Mouse (Mus musculus): ENCODE measurements at regions not wholly inside any gene's neighbourhood (a gene's known extent, or its start where the extent isn't known, plus 50 kb on each side); places are given as distances from the start of the nearest gene placed in this dataset.
A peak's percentile ranks its signal among the peaks of the same experiment; 100 is the strongest.

DNA sequence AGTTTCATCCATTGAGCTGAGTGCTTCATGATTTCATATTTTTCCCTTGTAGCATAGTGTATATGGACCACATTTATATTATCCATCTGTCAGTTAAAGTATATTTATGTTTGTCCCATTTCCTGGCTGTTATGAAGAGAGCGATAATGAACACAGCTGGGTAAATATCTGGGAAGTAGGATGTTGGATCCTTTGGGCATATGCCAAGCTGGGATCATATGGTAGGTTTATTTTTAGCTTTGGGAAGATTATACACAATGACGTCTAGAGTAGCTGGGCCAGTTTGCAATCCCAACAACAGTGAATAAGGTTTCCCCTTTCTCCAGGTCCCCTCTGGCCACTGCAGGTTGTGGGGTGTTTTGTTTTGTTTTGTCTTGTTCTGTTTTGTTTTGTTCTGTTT is 164.5 kb downstream of the Gm765 start:
- no peak for DNase-seq (ENCODE audit: low read depth, low spot score)

DNA sequence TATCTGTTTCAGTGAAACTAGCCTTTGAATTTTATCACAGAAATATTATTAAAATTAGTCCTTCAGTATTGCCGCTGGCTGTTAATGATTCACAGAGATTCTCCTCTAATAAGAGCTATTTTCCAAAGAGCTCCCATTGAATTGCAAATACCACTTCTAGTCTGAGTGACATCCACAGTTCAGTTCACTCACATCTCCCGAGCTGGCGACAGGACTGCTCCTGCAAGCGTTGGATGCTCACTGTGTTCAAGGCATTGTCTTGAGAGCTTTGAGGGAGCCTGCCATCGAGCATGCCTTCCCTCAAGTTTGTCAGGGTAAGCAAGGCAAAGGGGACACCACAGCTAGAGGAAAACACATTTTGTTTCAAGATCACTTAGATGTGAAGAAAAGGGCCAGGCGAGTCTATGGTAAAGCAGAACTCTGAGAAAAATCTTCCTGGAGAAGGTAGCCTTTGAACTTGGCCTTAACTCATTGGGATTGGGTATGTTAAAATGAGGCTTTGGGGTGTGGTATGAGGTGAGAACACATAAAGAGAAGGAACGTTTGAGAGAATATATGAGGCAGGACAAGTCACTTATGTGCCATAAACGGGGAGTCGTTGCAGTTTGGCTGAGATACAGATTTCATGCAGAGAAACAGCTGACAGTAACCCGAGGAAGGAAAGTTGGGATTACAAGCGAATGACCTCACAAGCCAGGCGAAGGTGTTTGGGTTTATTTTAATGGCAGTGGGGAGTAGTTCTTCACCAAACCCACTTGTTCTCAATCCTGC is 193.3 kb downstream of the Gm765 start:
- no peak for DNase-seq (ENCODE audit: low read depth, low spot score)

DNA sequence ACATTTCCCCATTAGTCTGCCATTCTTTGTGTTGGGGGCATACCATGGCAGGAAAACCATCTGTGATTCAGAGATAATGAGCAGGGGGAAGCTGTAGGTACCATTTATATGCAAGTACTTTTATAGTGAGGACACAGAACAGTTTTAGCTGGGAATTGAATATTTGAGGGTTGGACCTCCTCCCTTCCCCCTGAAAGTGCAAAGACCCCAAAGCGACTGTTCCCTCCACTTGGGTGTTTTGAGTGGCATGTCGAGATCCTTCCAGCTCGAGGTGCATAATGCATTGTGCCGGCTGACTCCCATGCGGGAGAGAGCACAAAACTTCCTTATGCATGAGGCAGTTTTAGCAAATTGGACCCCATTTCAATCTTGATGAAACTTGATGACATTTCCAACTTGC is 194.7 kb downstream of the Gm765 start:
- DNase-seq (ENCODE audit: low read depth, low spot score), result no peak

DNA sequence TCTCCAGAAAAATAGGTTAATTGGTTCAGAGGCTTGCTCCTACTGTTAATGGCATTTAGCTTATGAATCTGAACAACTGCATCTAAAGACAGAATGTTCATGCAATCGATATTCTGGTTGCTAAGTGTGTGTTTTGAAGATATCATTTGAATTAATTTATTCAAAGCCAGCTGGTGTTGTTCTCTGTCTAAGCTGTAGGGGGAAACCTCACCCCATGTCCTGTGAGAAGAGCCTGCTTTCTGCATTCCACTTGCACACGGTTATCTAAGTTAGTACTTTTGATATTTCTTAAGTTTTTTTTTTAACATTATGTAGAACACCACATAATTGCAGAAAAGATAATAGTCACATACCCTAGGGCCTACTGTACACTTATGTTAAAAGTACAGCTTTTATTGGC is 209.6 kb downstream of the Gm765 start:
- DNase-seq (ENCODE audit: low read depth, low spot score), result peak; percentile 56

DNA sequence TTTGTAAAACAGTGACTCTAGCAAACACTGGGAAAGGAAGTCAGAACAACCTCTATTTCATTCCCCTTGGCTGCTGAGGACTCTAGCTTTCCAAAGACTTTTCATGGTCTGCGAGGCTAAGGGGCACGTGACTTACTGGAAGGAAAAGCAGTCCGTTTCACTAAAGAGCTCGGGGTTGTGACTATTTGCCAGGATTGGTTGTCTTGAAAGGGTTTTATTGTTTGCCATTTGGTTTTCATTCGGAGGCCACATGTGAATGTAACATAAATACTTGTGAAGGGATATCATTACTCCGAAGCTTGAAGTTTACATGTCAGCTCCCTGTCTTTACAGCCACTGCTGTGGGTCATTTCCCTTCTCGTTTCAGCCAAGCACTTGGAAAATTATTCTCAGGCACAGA is 217.1 kb downstream of the Gm765 start:
- no peak for DNase-seq (ENCODE audit: low read depth, low spot score)

DNA sequence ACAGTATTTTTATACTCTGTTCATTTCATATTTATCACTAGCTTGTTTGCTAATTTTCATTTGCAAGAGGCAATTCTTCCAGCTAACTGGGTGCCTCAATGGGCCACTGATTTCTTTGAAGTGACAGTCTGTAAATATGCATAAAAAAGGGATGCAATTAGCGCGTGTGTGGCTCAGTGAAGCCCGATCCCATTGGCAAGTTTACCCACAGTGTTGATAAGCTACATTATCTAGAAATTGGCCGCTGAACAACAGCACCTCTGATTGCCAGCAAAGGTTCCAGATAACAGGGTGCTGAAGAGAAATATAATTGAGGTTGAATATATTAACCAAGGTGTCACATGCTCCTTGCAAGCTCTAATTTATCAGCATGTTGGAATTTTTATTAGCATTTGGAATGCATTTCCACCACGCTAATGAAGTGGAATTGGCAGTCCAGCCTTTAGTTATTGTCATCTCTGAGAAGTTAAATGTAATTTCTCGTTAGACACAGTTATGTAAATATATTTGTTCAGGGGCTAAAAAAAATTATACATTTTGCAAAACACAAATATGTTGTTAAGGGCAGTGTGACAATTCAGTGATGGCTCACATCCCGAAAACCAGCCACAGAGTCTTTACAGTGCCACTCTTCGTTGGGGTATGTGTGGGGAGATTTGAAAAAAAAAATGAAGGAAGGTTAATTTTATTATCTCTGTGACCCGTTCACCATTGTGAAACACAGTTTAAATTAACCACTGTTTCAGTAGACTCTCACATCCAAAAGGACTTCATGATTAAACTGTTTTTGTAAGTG is 224.0 kb downstream of the Gm765 start:
- DNase-seq (ENCODE audit: low read depth, low spot score), result no peak

DNA sequence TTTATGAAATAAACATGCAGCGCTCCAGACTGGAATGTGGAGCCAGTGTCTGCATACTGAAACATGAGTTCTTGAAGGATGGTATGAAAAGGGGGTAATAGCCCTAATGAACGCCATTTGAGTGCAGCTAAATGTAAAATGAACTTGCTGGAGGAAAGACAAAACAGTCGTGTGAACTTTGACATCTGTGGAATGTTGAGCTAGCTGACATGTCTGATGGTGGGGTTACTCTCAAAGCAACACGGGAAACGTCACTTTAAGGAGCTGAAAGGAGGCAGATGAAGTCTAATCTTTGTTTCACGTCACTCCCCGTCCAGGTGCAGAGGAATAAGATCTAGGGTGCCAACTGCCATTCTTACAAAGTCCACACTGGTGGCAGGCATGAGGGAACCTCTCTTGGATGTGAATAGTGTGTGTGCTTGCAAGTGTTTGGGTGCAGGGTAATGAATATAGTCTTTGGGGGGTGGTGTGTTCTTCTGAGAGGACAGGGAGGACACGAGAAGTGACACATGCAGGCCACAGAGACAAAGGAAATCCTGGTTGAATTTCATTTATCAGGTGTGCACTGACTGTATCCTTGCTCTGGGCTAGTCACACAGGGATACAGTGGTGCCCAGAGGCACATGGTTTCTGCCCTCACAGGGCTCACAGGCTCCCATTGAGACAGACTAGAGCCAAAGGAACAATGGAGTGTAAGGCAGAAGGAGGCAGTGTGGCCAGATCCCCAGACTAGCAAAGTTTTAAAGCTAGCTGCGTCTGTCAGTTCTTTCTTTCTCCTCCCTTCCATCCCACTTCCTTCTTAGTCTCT is 228.0 kb downstream of the Gm765 start:
- no peak for DNase-seq (ENCODE audit: low read depth, low spot score)

DNA sequence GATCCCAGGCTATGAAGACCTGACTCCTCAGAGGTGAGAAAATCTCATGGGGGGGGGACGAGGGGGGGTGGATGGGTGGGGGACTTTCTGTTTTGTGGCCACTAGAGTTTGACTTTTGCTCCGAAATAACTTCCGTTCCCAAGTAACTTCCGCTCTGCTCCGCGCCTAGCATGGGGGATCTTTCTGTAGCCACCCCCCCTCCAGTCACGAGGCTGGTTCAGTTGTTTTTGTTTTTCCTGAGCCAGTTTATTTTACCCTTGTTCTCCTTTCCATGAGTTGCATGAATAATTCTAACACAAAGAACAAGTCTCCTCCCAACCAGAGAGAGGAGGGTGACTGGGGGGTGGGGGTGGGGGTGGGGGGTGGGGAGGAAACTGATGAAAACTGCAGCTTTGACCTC is 228.8 kb downstream of the Gm765 start:
- DNase-seq (ENCODE audit: low read depth, low spot score), result no peak

DNA sequence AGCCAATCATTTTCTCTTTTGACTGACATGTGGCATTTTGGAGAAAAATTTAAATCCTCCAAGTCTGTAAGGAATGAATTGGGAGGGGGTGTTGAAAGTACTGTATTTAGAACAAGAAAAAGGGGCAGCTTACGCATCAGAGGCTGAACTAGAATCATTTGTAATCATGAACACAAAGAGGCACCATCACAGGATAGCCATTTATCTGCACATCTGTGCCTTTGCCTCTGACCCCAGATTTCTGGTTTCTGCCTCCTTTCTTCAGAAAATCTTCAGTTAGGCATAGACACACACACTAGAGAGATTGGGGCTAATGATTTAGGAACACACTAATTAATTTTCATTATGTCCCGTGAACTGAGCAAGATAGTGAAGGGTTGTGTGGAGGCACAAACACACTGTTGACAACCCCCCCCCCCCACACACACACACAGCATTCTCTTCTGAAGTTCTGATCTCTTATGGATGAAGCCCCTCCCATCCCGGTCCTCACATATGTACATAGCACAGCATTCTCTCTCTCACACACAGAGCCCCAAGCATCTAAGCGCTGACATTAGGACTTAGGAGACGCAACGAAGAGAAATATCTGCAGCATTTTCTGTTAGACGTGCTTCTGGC is 229.9 kb downstream of the Gm765 start:
- DNase-seq (ENCODE audit: low read depth, low spot score), result no peak

DNA sequence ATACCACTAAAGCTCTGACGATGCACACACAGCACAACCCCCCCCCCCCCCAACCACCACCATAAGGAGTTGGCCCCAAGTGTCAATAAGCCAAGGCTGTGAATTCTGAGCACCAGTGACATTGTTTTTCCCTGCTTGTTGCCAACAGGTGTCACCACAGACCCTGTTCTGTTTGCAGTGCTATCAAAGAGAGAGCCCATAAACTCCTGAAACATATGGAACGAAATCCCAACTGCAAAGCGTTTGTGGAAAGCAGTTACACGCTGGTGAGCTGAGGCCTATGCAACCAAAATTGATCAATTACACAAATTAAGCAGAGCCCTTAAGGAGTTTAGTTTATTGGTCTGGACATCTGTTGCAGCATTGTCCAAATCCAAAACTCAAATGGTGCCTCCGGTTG is 235.4 kb downstream of the Gm765 start:
- DNase-seq (ENCODE audit: low read depth, low spot score), result no peak

DNA sequence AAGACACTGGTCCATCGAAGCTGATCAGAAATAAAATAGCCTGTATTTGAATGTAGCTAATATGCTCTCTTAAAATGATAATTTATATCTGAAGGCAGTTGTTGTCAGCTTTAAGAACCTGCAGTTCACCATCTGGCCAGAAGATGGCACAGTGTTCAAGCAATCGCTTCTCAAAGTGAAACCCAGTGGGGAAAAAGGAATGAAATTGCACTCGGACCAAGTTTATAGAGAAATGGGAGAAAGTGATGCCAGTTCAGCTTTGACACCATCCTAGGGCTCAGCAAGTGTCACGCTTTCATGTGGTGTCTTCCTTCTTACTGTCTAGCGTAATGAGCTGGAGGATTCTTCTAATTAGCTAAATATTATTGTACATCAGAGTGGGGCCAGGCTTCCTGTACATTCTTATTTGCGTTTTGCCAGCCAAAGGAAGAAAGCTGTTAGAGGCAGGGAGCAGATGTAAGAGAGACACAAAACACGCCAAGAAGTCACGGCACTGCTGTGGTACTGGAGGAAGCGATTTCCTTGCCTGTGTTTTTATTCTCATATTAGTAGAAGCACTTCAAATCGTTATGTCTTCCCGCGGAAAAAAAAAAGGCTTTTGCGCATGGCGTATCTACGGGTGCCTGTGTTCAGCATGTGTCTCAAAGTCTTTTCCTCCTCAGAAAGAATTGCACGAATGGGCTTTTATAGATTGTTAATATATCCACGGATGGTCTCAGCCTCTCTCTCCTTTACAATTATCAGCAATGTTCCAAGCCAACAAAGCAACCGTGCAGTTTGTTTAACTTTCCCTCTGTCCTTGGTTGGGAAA is 237.1 kb downstream of the Gm765 start:
- DNase-seq (ENCODE audit: low read depth, low spot score), result peak; percentile 94

DNA sequence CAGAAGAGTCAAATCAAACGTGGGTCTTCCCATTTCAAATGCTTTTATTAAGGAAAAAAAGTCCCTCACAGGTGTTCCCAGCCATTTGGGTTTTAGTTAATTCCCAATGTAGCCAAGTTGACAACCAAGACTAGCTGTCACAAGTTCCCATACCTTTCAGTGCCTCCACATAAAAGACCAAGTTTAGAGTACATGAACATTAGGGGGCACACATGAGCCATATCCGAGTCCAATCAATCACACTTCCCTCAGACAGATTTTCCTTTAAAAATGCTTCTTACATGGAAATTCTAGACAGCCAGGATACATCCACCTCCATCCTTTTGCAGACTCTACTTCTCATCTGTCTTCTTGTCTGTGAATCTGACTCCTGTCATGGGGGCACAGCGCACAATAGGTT is 238.1 kb downstream of the Gm765 start:
- no peak for DNase-seq (ENCODE audit: low read depth, low spot score)

DNA sequence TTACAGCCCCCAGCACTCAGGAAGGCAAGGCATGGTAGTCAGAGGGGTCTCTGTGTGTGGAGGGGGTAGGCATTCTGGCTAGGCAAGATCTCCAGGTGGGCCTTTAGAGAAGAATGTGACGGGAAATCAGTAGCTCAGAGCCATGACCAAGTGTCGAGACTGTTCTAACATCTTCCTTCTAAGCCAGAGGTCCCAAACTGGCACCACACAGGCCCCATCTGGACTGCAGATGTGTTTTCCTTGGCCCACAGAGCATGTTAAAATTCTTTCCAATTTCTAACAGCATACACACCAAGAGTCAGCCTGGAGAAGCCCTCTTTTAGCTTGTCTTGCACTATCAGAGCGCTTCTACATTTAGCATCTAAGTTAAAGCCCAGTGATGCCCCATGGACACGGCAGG is 241.5 kb downstream of the Gm765 start:
- peak; percentile 18 for DNase-seq (ENCODE audit: low read depth, low spot score)

DNA sequence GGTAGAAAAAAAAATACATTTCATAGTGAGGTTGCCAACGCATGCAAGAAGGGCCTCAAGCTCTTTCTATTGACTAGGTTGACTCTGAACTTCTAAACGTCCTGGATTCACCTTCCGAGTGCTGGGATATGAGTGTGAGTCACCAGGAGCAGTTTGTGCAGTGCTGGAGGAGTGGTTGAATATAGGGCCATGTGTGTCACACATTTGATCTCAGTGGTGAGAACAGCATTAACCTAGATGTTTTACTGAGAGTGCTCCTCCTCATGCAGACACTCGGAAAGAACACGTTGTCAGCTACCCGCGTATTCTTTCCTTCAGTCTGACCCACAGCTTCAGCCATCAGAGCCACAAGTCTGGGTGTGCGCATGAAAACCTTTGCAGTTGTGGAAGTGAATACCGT is 243.4 kb downstream of the Gm765 start:
- no peak for DNase-seq (ENCODE audit: low read depth, low spot score)

DNA sequence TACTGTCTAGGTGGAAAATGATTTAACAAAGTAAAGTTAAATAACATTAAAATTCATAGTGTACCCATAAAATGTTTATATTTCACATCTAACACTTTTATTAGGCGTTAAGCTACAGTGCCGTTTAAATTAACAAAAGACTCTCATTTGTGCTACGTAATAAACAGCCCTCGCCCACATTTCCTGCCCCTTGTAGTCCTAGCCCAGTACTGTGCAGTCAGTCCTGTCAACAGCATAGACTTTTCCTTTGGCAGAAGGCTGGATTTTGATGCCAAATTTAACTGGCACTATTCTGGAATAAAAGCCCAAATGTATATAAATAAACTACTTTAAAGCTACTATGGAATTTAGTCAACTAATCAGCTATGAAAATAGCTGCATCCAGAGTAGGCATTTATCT is 247.3 kb downstream of the Gm765 start:
- DNase-seq (ENCODE audit: low read depth, low spot score), result no peak

DNA sequence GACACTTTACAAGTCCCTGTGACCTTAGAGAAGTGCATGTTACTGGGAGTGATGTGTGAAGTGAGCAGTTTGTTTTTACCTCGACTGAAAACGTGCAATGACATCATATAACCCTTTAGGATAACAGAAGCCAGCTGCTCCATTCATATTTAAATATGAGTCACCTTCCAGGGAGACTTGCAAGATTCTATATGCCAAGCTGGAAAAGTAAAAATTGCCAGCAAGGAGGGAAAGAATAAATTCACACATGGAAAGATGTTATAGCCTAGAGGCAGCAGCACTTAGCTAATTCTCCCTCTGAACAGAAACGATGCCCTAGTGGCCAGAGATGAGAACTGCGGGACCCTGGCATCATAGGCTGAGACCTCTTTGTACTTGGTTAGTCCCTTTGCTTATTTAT is 253.4 kb downstream of the Gm765 start:
- peak; percentile 60 for DNase-seq (ENCODE audit: low read depth, low spot score)

DNA sequence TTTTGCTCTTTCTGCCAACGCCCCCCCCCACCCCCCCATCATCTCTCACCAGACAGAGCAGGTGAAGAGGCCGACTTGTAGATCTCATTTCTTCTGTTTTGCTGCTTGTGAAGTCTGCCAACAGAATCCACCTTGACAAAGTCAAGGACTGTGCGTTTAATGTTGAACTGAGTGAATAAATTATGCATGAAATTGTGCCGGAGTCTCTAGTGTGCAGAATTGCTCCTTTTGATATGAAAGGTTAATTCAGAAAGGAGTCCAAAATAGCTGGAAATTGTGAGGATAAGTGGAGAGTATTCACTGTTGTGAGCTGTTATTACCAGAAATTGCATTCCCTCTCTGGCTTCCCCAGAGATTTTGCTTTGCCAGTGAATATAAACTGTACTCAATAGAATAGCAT is 262.5 kb downstream of the Gm765 start:
- no peak for DNase-seq (ENCODE audit: low read depth, low spot score)

Measured in 3T3-L1 (cell line).